Mouse (Mus musculus): ENCODE results near the gene Olfr520. TPM values are rescaled to one million over a fixed set of nuclear protein-coding genes. Genes with fewer than 3 reads are reported as not detected.
A peak's percentile ranks its signal among the peaks of the same experiment; 100 is the strongest.
"Not testable (repeated sequence)": the region's sequence is repeated elsewhere in the genome, so short reads cannot be mapped to it uniquely, and the experiment has no call there.

The Olfr520 gene
- polyA plus RNA-seq, 1 experiment from 2014 or later: not detected

- Histone ChIP-seq H3K36me3 (no peaks in the 10 kb centered on the region), H3K27ac (no peak overlapping the region), H3K4me1 (replicated peaks) (no peaks in the 10 kb centered on the region), H3K27me3 (peaks cover 8% of the 10 kb centered on the region; the same call in 1 of the 2 replicates), H3K4me2 (no peak overlapping the region), H3K4me3 (replicated peaks) (no peak overlapping the region), H3K9me3 (replicated peaks) (no peaks in the 10 kb centered on the region), H3K9ac (no peak overlapping the region)
- no peak for DNase-seq
- 68% methylated on average over 4 of the region's 4 CpGs for WGBS (ENCODE audit: insufficient replicate concordance)
- ATAC-seq (ENCODE audit: low read depth): no peak
These were observed 17.6 kb upstream of the Olfr520 start for GRCm38 (mm10) chr7:99712431-99712830.

GRCm38 (mm10) chr7:99716536-99716935 is 13.5 kb upstream of the Olfr520 start:
- Histone ChIP-seq H3K36me3 (no peaks in the 10 kb centered on the region), H3K4me2 (no peak overlapping the region), H3K9me3 (replicated peaks) (no peaks in the 10 kb centered on the region), H3K4me3 (replicated peaks) (no peak overlapping the region), H3K9ac (no peak overlapping the region), H3K4me1 (replicated peaks) (no peaks in the 10 kb centered on the region), H3K27me3 (no peaks in the 10 kb centered on the region), H3K27ac (no peak overlapping the region)
- ATAC-seq (ENCODE audit: low read depth) (no peak), DNase-seq (no peak)
- WGBS (ENCODE audit: insufficient replicate concordance): 59% methylated on average over 2 of the region's 2 CpGs

- DNase-seq: no peak
- no peak overlapping the region for H3K27ac ChIP-seq
- peak; percentile 47; the same call in 1 of the 2 replicates for ATAC-seq (ENCODE audit: low read depth)
- no peaks in the 10 kb centered on the region for H3K36me3 ChIP-seq
- H3K9me3 ChIP-seq (replicated peaks): no peaks in the 10 kb centered on the region
- no peak overlapping the region for H3K4me2 ChIP-seq
- WGBS (ENCODE audit: insufficient replicate concordance): 40% methylated on average over 2 of the region's 2 CpGs
- H3K4me1 ChIP-seq (replicated peaks): peaks cover 8% of the 10 kb centered on the region
- no peak overlapping the region for H3K9ac ChIP-seq
- no peak overlapping the region for H3K4me3 ChIP-seq (replicated peaks)
- no peaks in the 10 kb centered on the region for H3K27me3 ChIP-seq
These were observed 4.5 kb downstream of the Olfr520 start for GRCm38 (mm10) chr7:99734612-99735011.

GRCm38 (mm10) chr7:99735491-99735890 is 5.4 kb downstream of the Olfr520 start:
- not testable (repeated sequence) for H3K4me1 ChIP-seq (replicated peaks); H3K36me3 ChIP-seq; H3K27me3 ChIP-seq; ATAC-seq (ENCODE audit: low read depth); H3K9ac ChIP-seq; DNase-seq; H3K4me2 ChIP-seq; H3K9me3 ChIP-seq (replicated peaks); H3K4me3 ChIP-seq (replicated peaks); H3K27ac ChIP-seq
- WGBS (ENCODE audit: insufficient replicate concordance): 85% methylated on average over 9 of the region's 9 CpGs

- Histone ChIP-seq H3K4me1 (replicated peaks) (peaks cover 6% of the 10 kb centered on the region), H3K36me3 (no peaks in the 10 kb centered on the region), H3K9me3 (replicated peaks) (no peaks in the 10 kb centered on the region), H3K27ac (no peak overlapping the region), H3K4me3 (replicated peaks) (no peak overlapping the region), H3K9ac (no peak overlapping the region), H3K27me3 (no peaks in the 10 kb centered on the region), H3K4me2 (no peak overlapping the region)
- DNase-seq: no peak
- 64% methylated on average over 9 of the region's 9 CpGs for WGBS (ENCODE audit: insufficient replicate concordance)
- no peak for ATAC-seq (ENCODE audit: low read depth)
These were observed 9.2 kb downstream of the Olfr520 start for GRCm38 (mm10) chr7:99739276-99739675.

GRCm38 (mm10) chr7:99763207-99763606 is 33.1 kb downstream of the Olfr520 start, which contains the start of gene Olfr521:
Gene Olfr521, plus strand, starts transcription at chr7:99763507.
- DNase-seq (no peak), ATAC-seq (ENCODE audit: low read depth) (no peak)
- Histone ChIP-seq H3K4me3 (replicated peaks) (no peak within 1 kb of the TSS), H3K27ac (no peak within 1 kb of the TSS), H3K4me2 (no peak within 1 kb of the TSS), H3K9ac (no peak within 1 kb of the TSS), H3K4me1 (replicated peaks) (no peaks in the 10 kb centered on the region), H3K9me3 (replicated peaks) (peaks cover 8% of the 10 kb centered on the region; the same call in 1 of the 2 replicates), H3K27me3 (no peaks in the 10 kb centered on the region), H3K36me3 (no peaks in the 10 kb centered on the region)
- WGBS (ENCODE audit: insufficient replicate concordance): 88% methylated on average over 2 of the region's 2 CpGs

GRCm38 (mm10) chr7:99781385-99781784 is 51.3 kb downstream of the Olfr520 start:
- ATAC-seq (ENCODE audit: low read depth): no peak
- 30% methylated on average over 5 of the region's 5 CpGs for WGBS (ENCODE audit: insufficient replicate concordance)
- no peak for DNase-seq

GRCm38 (mm10) chr7:99781916-99782315 is 51.8 kb downstream of the Olfr520 start:
- no peak for ATAC-seq (ENCODE audit: low read depth)

More at GRCm38 (mm10) chr7:99781385-99781784, 51.3 kb downstream of the Olfr520 start:
- Histone ChIP-seq H3K27me3 (no peaks in the 10 kb centered on the region), H3K4me1 (replicated peaks) (no peaks in the 10 kb centered on the region), H3K9ac (no peak overlapping the region), H3K9me3 (replicated peaks) (no peaks in the 10 kb centered on the region), H3K4me3 (replicated peaks) (no peak overlapping the region), H3K27ac (no peak overlapping the region), H3K36me3 (no peaks in the 10 kb centered on the region), H3K4me2 (no peak overlapping the region)

GRCm38 (mm10) chr7:99783421-99783820 is 53.3 kb downstream of the Olfr520 start:
- no peaks in the 10 kb centered on the region for H3K27me3 ChIP-seq
- H3K4me3 ChIP-seq (replicated peaks): no peak overlapping the region
- no peaks in the 10 kb centered on the region for H3K4me1 ChIP-seq (replicated peaks)
- 74% methylated on average over 7 of the region's 7 CpGs for WGBS (ENCODE audit: insufficient replicate concordance)
- DNase-seq (no peak), ATAC-seq (ENCODE audit: low read depth) (no peak)
- no peak overlapping the region for H3K27ac ChIP-seq
- no peaks in the 10 kb centered on the region for H3K36me3 ChIP-seq
- no peaks in the 10 kb centered on the region for H3K9me3 ChIP-seq (replicated peaks)
- H3K4me2 ChIP-seq: no peak overlapping the region
- no peak overlapping the region for H3K9ac ChIP-seq

More at GRCm38 (mm10) chr7:99781916-99782315, 51.8 kb downstream of the Olfr520 start:
- Histone ChIP-seq H3K4me2 (no peak overlapping the region), H3K9ac (no peak overlapping the region), H3K4me1 (replicated peaks) (no peaks in the 10 kb centered on the region), H3K4me3 (replicated peaks) (no peak overlapping the region), H3K27ac (no peak overlapping the region), H3K27me3 (no peaks in the 10 kb centered on the region), H3K36me3 (no peaks in the 10 kb centered on the region), H3K9me3 (replicated peaks) (no peaks in the 10 kb centered on the region)
- WGBS (ENCODE audit: insufficient replicate concordance): 41% methylated on average over 2 of the region's 2 CpGs
- no peak for DNase-seq

GRCm38 (mm10) chr7:99785553-99785952 is 55.5 kb downstream of the Olfr520 start:
- Histone ChIP-seq H3K27ac (no peak overlapping the region), H3K4me3 (replicated peaks) (no peak overlapping the region), H3K4me1 (replicated peaks) (no peaks in the 10 kb centered on the region), H3K36me3 (no peaks in the 10 kb centered on the region), H3K27me3 (no peaks in the 10 kb centered on the region), H3K9ac (no peak overlapping the region), H3K9me3 (replicated peaks) (no peaks in the 10 kb centered on the region), H3K4me2 (no peak overlapping the region)
- DNase-seq (no peak), ATAC-seq (ENCODE audit: low read depth) (no peak)
- 57% methylated on average over 3 of the region's 3 CpGs for WGBS (ENCODE audit: insufficient replicate concordance)
